Mouse (Mus musculus) bone marrow, adult 2 months (tissue): Measurements from ENCODE around the gene Ssbp3. TPM values are rescaled to one million over a fixed set of nuclear protein-coding genes. Genes with fewer than 3 reads are reported as not detected.

Source experiments
- H3K27ac ChIP-seq: fragments of 200-500 bp; 2 replicates; pipeline ENCODE4 v1.5.1; 2012; ENCODE audit warnings: low read depth, mild to moderate bottlenecking, control low read depth, inconsistent platforms, low read length; ENCODE audit not compliant: control insufficient read depth, poor library complexity, insufficient read depth
- H3K4me1 ChIP-seq: fragments of 200-500 bp; 2 replicates; pipeline ENCODE4 v1.6.1; 2011; ENCODE audit warnings: low read length; ENCODE audit not compliant: control insufficient read depth, insufficient read depth
- H3K4me3 ChIP-seq: fragments of 200-500 bp; replicated peaks from 2 replicates; pipeline ENCODE3; 2011; ENCODE audit warnings: mild to moderate bottlenecking, low read depth, low read length, control low read depth; ENCODE audit not compliant: control insufficient read depth
- CTCF ChIP-seq: fragments of 200-500 bp; IDR thresholded peaks from 2 replicates; pipeline ENCODE4 v1.5.1; 2011; ENCODE audit warnings: low read length, control low read depth; ENCODE audit not compliant: control insufficient read depth, insufficient read depth
- POLR2A ChIP-seq: fragments of 200-500 bp; IDR thresholded peaks from 2 replicates; pipeline ENCODE4 v1.6.1; 2011; ENCODE audit warnings: low read depth, mild to moderate bottlenecking, control low read depth, low read length, borderline replicate concordance; ENCODE audit not compliant: control insufficient read depth
- WGBS: fragments of 180-500 bp; shearing (Covaris S2); methylation state at CpG from one replicate; pipeline ENCODE4 v1.1.7; 2018; 5-methylcytosine and 5-hydroxymethylcytosine counted together
- polyA plus RNA-seq: library from polyadenylated mRNA; stranded (reverse); fragments of >200 nt; gene quantifications from 2 replicates; pipeline ENCODE4 v1.2.4, GENCODE M21; 2011; ENCODE audit warnings: low replicate concordance; ENCODE audit not compliant: missing spikeins, insufficient read depth, insufficient read length

Ssbp3 gene
- polyA plus RNA-seq, 1 experiment: 84.3 TPM

GRCm38 (mm10) chr4:107021464-107021863 is 111.0 kb downstream of the Ssbp3 start:
- TF ChIP-seq CTCF: no peak
- no peak for TF ChIP-seq POLR2A
- 82% methylated on average over 3 of the region's 3 CpGs for WGBS
- Histone ChIP-seq H3K4me1 (no peaks in the 10 kb centered on the region), H3K4me3 (no peak overlapping the region), H3K27ac (no peak overlapping the region)

GRCm38 (mm10) chr4:107024899-107025298 is 114.4 kb downstream of the Ssbp3 start:
- Histone ChIP-seq H3K27ac (no peak overlapping the region), H3K4me1 (no peaks in the 10 kb centered on the region), H3K4me3 (no peak overlapping the region)
- WGBS: 93% methylated on average over 7 of the region's 7 CpGs
- TF ChIP-seq CTCF: no peak
- TF ChIP-seq POLR2A: no peak

- TF ChIP-seq POLR2A: no peak
- TF ChIP-seq CTCF: no peak
- no peak overlapping the region for H3K4me3 ChIP-seq
- no peak overlapping the region for H3K27ac ChIP-seq
- H3K4me1 ChIP-seq: no peaks in the 10 kb centered on the region
- 92% methylated on average over 5 of the region's 5 CpGs for WGBS
Observed at GRCm38 (mm10) chr4:107025369-107025768, 114.9 kb downstream of the Ssbp3 start.

DNA sequence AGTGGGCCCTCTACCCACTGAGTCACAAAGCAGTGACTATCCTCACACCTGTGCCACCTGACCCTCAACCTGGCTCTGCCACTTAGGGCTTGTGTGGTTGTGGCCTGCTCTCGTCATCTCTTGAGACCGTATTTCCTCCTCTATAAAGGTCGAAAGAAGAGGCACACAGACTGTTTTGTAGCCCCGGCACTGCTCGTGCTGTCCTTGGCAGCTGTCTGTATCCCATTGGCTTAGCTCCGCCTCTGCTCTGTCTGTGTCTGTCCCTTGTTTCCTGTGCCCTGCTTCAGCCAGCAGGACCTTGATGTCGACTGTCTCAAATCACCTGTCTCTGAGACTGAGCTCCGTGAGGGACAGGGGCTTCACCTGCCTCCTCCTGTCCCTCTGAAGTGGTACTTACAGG is 116.0 kb downstream of the Ssbp3 start:
- WGBS: 77% methylated on average over 8 of the region's 8 CpGs

GRCm38 (mm10) chr4:107035689-107036088 is 125.2 kb downstream of the Ssbp3 start:
- Histone ChIP-seq H3K27ac (no peak overlapping the region), H3K4me1 (no peaks in the 10 kb centered on the region), H3K4me3 (no peak overlapping the region)
- WGBS: 90% methylated on average over 4 of the region's 4 CpGs
- TF ChIP-seq CTCF (no peak), POLR2A (no peak)

More for the DNA sequence above, 116.0 kb downstream of the Ssbp3 start:
- Histone ChIP-seq H3K27ac (no peak overlapping the region; the same call in 1 of the 2 replicates), H3K4me3 (no peak overlapping the region), H3K4me1 (no peaks in the 10 kb centered on the region)
- TF ChIP-seq POLR2A: no peak
- TF ChIP-seq CTCF: no peak

GRCm38 (mm10) chr4:107036985-107037384 is 126.5 kb downstream of the Ssbp3 start:
- TF ChIP-seq CTCF (no peak), POLR2A (no peak)
- Histone ChIP-seq H3K27ac (no peak overlapping the region), H3K4me3 (no peak overlapping the region), H3K4me1 (no peaks in the 10 kb centered on the region)
- WGBS: 98% methylated on average over 2 of the region's 2 CpGs

- TF ChIP-seq POLR2A (no peak), CTCF (no peak)
- H3K4me3 ChIP-seq: no peak overlapping the region
- 92% methylated on average over 4 of the region's 4 CpGs for WGBS
Observed at GRCm38 (mm10) chr4:107038303-107038702, 127.8 kb downstream of the Ssbp3 start.

GRCm38 (mm10) chr4:107039270-107039669 is 128.8 kb downstream of the Ssbp3 start:
- TF ChIP-seq CTCF (no peak), POLR2A (no peak)
- WGBS: 92% methylated on average over 8 of the region's 8 CpGs
- H3K27ac ChIP-seq: no peak overlapping the region
- H3K4me3 ChIP-seq: no peak overlapping the region
- H3K4me1 ChIP-seq: no peaks in the 10 kb centered on the region

More at GRCm38 (mm10) chr4:107038303-107038702, 127.8 kb downstream of the Ssbp3 start:
- no peak overlapping the region for H3K27ac ChIP-seq
- H3K4me1 ChIP-seq: no peaks in the 10 kb centered on the region

GRCm38 (mm10) chr4:107042304-107042703 is 131.8 kb downstream of the Ssbp3 start:
- H3K4me3 ChIP-seq: no peak overlapping the region
- 39% methylated on average over 6 of the region's 6 CpGs for WGBS
- no peaks in the 10 kb centered on the region for H3K4me1 ChIP-seq
- no peak for TF ChIP-seq CTCF
- no peak for TF ChIP-seq POLR2A
- no peak overlapping the region for H3K27ac ChIP-seq
